Mouse (Mus musculus) ES-E14 (cell line): ENCODE results near the gene Adra2c. TPM values are rescaled to one million over a fixed set of nuclear protein-coding genes. Genes with fewer than 3 reads are reported as not detected.

Source experiments
- DNase-seq: peaks from one replicate; pipeline ENCODE4 v3.0.0-alpha.2; 2013; ENCODE audit warnings: low read depth, low spot score
- H3K27ac ChIP-seq: 2 replicates; pipeline ENCODE4 v1.5.1; 2012; ENCODE audit warnings: low read depth, mild to moderate bottlenecking, low read length, moderate library complexity, mixed read lengths; ENCODE audit not compliant: poor library complexity, insufficient read depth, severe bottlenecking
- H3K36me3 ChIP-seq: 2 replicates; pipeline ENCODE4 v1.6.1; 2012; ENCODE audit warnings: mild to moderate bottlenecking, low read length, moderate library complexity, mixed read lengths; ENCODE audit not compliant: control insufficient read depth, poor library complexity, insufficient read depth, severe bottlenecking
- H3K4me1 ChIP-seq, 2 experiments: fragments of 150-350 bp in 1 of 2; sonication (generic) in 1 of 2; 2 replicates each; pipeline ENCODE4 v1.6.1; 2012; ENCODE audit warnings: low read length in 2 of 2, mild to moderate bottlenecking in 1 of 2, mixed read lengths in 1 of 2; ENCODE audit not compliant: control insufficient read depth in 2 of 2, insufficient read depth in 2 of 2, poor library complexity in 1 of 2
- H3K4me3 ChIP-seq, 2 experiments: fragments of 150-350 bp in 1 of 2; sonication (generic) in 1 of 2; 2 replicates each; pipeline ENCODE4 v1.5.1; 2012; ENCODE audit warnings: low read length in 2 of 2, low read depth in 1 of 2, mild to moderate bottlenecking in 1 of 2, mixed read lengths in 1 of 2; ENCODE audit not compliant: insufficient read depth in 1 of 2, poor library complexity in 1 of 2, severe bottlenecking in 1 of 2
- H3K9ac ChIP-seq: 2 replicates; pipeline ENCODE4 v1.6.1; 2012; ENCODE audit warnings: low read depth, mild to moderate bottlenecking, low read length, mixed read lengths; ENCODE audit not compliant: poor library complexity, insufficient read depth, severe bottlenecking
- H3K9me3 ChIP-seq: fragments of 150-350 bp; sonication (generic); 2 replicates; pipeline ENCODE4 v1.6.1; 2012; ENCODE audit warnings: low read depth, mild to moderate bottlenecking, low read length; ENCODE audit not compliant: control insufficient read depth, insufficient read depth
- CHD2 ChIP-seq: IDR thresholded peaks from 2 replicates; pipeline ENCODE4 v1.6.1; 2014; ENCODE audit warnings: mild to moderate bottlenecking, low read depth, low read length, inconsistent platforms
- HCFC1 ChIP-seq: IDR thresholded peaks from 2 replicates; pipeline ENCODE4 v1.6.1; 2012; ENCODE audit warnings: low read length, inconsistent platforms, borderline replicate concordance; ENCODE audit not compliant: insufficient read depth
- MAFK ChIP-seq: IDR thresholded peaks from 2 replicates; pipeline ENCODE4 v1.6.1; 2014; ENCODE audit warnings: mild to moderate bottlenecking, low read depth, low read length, inconsistent platforms; ENCODE audit not compliant: insufficient read depth
- ZC3H11A ChIP-seq: IDR thresholded peaks from 2 replicates; pipeline ENCODE4 v1.6.1; 2012; ENCODE audit warnings: low read depth, mild to moderate bottlenecking, inconsistent platforms, low read length, borderline replicate concordance
- ZNF384 ChIP-seq: IDR thresholded peaks from 2 replicates; pipeline ENCODE4 v1.6.1; 2012; ENCODE audit warnings: low read depth, low read length, inconsistent platforms
- in situ Hi-C, 2 experiments: fragments of 600-800 bp; cut with MboI; formaldehyde crosslinking; loops; one replicate each; pipeline ENCODE4 v1.15.1; 2025; ENCODE audit warnings: low sequenced_read_pairs in 2 of 2, inconsistent platforms in 1 of 2; ENCODE audit not compliant: unreplicated experiment in 2 of 2
- total RNA-seq: library from RNA; depleted of rRNA; stranded (reverse); fragments of 300-350 nt; gene quantifications from 2 replicates; pipeline ENCODE4 v1.2.3, GENCODE M21; 2012

The Adra2c gene
- total RNA-seq, 1 experiment, result 0.45 TPM

GRCm38 (mm10) chr5:35305332-35305731, 27.2 kb downstream of the Adra2c start:
- Histone ChIP-seq H3K4me3 (no peak overlapping the region), H3K27ac (no peak overlapping the region), H3K9me3 (no peaks in the 10 kb centered on the region), H3K36me3 (no peaks in the 10 kb centered on the region), H3K9ac (no peak overlapping the region), H3K4me1 (no peaks in the 10 kb centered on the region)
- in situ Hi-C loops, result no loop called here
- TF ChIP-seq MAFK (no peak), ZC3H11A (no peak), HCFC1 (no peak), ZNF384 (no peak), CHD2 (no peak)
- no peak for DNase-seq

GRCm38 (mm10) chr5:35306692-35307091, 28.6 kb downstream of the Adra2c start:
- Histone ChIP-seq H3K4me3 (no peak overlapping the region), H3K36me3 (no peaks in the 10 kb centered on the region), H3K4me1 (no peaks in the 10 kb centered on the region), H3K9me3 (no peaks in the 10 kb centered on the region), H3K27ac (no peak overlapping the region), H3K9ac (no peak overlapping the region)
- TF ChIP-seq ZNF384, result no peak
- no peak for TF ChIP-seq HCFC1
- no peak for TF ChIP-seq ZC3H11A
- no peak for TF ChIP-seq MAFK
- no peak for TF ChIP-seq CHD2
- DNase-seq, result no peak
- in situ Hi-C loops, result no loop called here

- DNase-seq, result no peak
- peaks cover 0 to 2% of the 10 kb centered on the region in 2 experiments; a peak in 1 of 4 replicates for H3K4me1 ChIP-seq
- in situ Hi-C loops, result no loop called here
- no peak overlapping the region for H3K9ac ChIP-seq
- H3K36me3 ChIP-seq, result no peaks in the 10 kb centered on the region
- H3K4me3 ChIP-seq, result no peak overlapping the region
- H3K27ac ChIP-seq, result no peak overlapping the region
- no peaks in the 10 kb centered on the region for H3K9me3 ChIP-seq
- TF ChIP-seq MAFK, result no peak
- TF ChIP-seq CHD2, result no peak
- no peak for TF ChIP-seq ZNF384
- no peak for TF ChIP-seq HCFC1
- TF ChIP-seq ZC3H11A, result no peak
These were observed 31.7 kb downstream of the Adra2c start for GRCm38 (mm10) chr5:35309853-35310252.

- no peaks in the 10 kb centered on the region for H3K9me3 ChIP-seq
- H3K9ac ChIP-seq, result no peak overlapping the region
- H3K4me3 ChIP-seq, result no peak overlapping the region
- in situ Hi-C loops, result no loop called here
- no peak for TF ChIP-seq HCFC1
- no peak for TF ChIP-seq CHD2
- no peak for TF ChIP-seq MAFK
- no peak for TF ChIP-seq ZC3H11A
- no peak for TF ChIP-seq ZNF384
- H3K36me3 ChIP-seq, result no peaks in the 10 kb centered on the region
- no peak for DNase-seq
- H3K27ac ChIP-seq, result no peak overlapping the region
- H3K4me1 ChIP-seq, result peaks cover 0 to 2% of the 10 kb centered on the region in 2 experiments; a peak in 1 of 4 replicates
These were observed 33.7 kb downstream of the Adra2c start for GRCm38 (mm10) chr5:35311738-35312250.

- no peaks in the 10 kb centered on the region for H3K9me3 ChIP-seq
- no peak for DNase-seq
- H3K27ac ChIP-seq, result no peak overlapping the region
- H3K4me1 ChIP-seq, result peaks cover 0 to 2% of the 10 kb centered on the region in 2 experiments; a peak in 1 of 4 replicates
- in situ Hi-C loops, result no loop called here
- no peak overlapping the region for H3K4me3 ChIP-seq
- H3K9ac ChIP-seq, result no peak overlapping the region
- no peak for TF ChIP-seq CHD2
- peak; percentile 75 for TF ChIP-seq ZNF384
- no peaks in the 10 kb centered on the region for H3K36me3 ChIP-seq
These were observed 35.2 kb downstream of the Adra2c start for GRCm38 (mm10) chr5:35313231-35313821.
